Mouse (Mus musculus) erythroblast, adult 5-6 weeks (primary cell): Measurements from ENCODE around the gene March8. TPM values are rescaled to one million over a fixed set of nuclear protein-coding genes. Genes with fewer than 3 reads are reported as not detected.
A peak's percentile ranks its signal among the peaks of the same experiment; 100 is the strongest.

ENCODE experiments used
- ATAC-seq: replicated peaks from 2 replicates; pipeline ENCODE4 v1.8.0; 2016; ENCODE audit warnings: moderate number of reproducible peaks, mild to moderate bottlenecking, moderate TSS enrichment, inconsistent platforms; ENCODE audit not compliant: poor library complexity, low FRiP score, severe bottlenecking
- total RNA-seq, 2 experiments: library from RNA; stranded (forward) in 1 of 2; stranded (reverse) in 1 of 2; fragments of 150-400 nt in 1 of 2; fragments of 200-764, 138-1000 nt in 1 of 2; gene quantifications; 2 replicates each; pipeline versions ENCODE4 v1.2.3 to v1.2.4; 2015 to 2017; ENCODE audit warnings: low replicate concordance in 2 of 2

Gene March8
- total RNA-seq, 2 experiments from 2014 or later, result 546 to 1,003 TPM

DNA sequence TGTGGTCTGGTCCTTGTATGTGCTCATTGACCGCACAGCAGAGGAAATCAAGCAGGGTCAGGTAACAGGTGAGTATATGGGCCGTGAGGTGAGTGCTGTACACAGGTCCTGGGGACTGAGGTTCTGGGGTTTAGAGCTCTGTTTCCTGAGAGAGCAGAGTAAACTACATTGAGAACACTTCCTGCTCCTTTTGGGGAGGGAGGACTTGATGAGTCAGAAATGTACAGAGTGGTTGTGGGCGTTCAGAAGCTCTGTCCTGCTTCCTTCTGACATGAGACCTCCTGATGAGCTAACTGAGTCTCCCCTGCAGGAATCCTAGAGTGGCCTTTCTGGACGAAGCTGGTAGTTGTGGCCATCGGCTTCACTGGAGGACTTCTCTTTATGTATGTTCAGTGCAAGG lies 67.9 kb downstream of the March8 start:
- ATAC-seq, result no peak

DNA sequence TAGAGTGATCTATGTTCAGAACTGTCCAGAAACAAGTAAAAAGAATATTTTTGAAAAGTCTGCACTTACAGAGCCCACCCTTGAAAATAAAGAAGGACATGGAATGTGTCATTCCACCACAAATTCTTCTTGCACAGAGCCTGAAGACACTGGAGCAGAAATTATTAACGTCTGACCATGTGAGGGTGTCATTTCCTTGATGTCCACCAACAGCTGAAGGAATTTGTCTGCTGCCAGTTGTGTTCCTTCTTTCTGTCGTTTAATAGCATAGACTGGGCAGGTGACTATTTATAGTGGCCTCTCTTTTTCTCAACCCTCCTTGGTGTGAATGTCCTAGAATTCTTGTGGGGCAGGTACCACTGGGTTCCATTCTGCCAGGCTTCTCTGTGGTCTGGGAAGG lies 68.3 kb downstream of the March8 start:
- ATAC-seq, result no peak

GRCm38 (mm10) chr6:116406680-116407079 lies 68.9 kb downstream of the March8 start:
- no peak for ATAC-seq

DNA sequence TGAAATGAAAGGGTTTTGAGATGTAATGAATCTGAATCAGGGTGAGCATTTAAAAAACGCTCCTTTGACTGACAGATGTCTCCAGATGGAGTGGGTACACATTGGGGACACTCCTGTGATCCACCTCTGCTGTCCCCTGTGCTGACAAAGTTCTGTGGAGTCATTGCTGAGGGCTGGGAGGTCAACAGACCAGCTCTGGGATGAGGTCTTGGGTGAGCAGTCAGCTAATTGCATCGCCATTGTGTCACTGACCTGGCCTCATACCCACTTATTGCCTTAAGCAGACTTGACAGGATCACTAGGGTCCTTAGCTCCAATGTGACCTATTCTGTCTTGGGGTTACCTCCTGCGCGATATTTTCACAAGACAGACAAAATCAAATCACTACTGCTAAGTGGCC lies 69.4 kb downstream of the March8 start:
- ATAC-seq, result no peak

DNA sequence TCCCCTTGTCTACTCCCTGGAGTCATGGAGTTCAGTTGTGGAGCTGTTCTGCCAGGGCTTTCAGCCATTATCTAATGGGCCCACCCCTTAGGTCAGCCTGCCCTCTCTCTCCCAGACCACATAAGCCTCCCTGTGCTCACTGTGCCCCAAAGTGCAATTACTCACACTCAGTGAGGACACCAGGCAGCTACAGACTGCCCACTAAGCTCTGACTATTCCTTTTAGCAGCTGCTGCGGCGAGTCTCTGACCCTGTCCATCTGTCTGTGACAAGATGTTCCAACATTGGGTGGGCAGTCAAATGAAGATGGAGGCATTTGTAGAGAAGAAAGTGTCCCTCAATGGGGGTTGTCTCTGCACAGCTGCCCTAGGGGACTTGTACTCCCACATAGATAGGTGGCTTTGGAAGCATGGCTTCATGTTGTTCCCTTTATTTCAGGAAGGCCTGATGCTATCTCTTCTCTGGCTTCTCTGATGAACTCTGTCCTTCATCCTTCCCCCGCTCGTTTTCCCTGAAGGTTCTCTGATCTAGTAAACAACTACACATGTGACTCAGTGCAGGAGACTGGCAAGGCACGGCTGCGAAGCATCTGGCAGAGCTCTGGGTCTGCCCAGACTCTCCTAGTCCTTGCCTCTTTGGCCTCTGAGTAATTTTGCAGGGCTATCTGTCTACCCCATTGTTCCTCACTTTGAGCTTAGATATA lies 70.3 kb downstream of the March8 start:
- no peak for ATAC-seq

DNA sequence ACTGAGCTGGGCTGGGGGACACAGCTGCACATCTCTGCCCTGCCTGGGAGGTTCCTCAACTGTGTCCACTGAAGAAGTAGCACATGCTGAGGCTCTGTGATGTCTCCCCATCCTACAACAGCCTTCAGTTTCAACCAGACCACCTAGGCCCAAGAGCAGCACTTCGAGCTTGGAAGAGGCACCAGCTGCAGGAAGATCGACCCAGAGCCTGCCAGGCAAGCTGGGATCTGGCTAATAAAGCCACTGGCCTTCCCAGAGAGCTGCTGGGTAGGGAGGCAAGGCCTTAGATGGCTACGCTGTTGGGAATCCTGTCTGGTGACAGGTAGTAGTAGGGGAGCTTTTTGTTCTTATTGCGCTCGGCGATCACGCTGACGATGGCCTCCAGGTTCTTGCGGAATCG lies 72.6 kb downstream of the March8 start:
- no peak for ATAC-seq

DNA sequence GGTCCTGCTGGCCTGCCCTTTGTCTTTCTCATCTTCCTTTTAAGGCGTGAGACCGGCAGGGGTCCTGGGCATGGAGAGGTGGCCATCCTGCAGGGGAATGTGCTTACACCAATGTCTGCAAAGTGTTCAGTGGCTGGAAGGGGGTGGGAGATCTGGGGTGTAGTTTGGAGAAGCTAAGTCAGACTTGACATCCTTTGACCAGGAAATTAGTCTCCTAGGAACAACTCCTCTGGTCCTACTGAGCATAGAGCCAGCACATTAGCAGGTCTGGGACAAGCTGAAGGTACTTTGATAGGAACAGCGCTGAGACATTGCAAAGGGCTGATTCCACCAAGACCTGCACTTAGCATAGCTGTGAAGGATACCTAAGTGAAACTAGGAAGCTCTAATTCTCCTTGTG lies 73.9 kb downstream of the March8 start:
- no peak for ATAC-seq

GRCm38 (mm10) chr6:116412546-116413325 lies 74.9 kb downstream of the March8 start:
- ATAC-seq, result no peak

DNA sequence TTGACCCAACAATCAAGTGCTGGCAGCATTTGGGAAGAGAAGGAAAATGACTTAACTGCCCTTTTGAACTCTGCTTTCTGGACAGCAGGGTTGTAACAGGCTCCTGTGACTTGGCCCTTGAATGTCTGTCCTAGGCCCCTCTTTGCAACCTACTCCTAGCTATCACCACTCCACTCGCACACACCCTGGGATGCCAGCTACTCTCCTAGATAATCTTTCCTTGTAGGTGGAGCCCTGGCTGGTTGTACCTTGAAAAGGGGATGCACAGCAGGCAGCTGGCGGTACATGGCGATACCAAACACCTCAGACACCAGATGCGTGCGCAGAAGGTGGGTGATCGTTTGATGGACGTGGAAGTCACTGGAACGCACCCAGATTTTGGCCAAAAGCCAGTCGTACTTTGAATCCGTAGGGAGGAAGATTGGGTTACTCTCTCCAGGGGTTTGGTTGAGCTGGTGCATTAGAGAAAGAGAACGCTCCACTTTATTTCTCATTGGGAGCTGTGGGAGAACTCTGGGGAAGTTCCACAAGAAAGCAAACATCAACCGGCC lies 77.4 kb downstream of the March8 start:
- no peak for ATAC-seq

DNA sequence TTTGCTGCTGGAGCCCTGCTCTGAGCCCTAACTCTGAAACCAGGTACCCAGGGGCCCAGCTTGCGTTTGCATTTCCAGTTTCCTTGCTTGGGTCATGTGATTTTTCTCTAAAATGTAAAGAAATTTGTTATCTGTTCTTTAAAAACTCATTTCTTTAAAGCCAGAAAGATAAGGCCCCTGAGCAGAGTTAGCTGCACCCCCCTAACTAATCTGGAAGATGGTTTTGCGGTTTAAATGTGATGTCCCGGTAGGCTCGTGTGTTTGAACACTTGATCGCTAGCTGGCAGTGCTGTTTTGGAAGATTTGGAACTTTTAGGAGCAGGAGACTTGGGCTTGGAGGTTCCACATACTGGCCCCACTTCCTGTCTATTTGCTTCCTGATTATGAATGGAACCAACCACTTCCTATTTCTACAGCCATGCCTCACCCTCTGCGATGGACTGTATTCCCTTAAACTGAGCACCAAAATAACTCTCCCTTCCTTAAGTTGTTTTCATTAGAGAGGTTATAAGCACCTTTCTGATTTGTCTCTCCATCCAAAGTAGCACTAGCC lies 78.3 kb downstream of the March8 start:
- no peak for ATAC-seq

- peak; percentile 56 for ATAC-seq
Observed at GRCm38 (mm10) chr6:116417518-116418315, 79.9 kb downstream of the March8 start.

- ATAC-seq, result no peak
Observed at GRCm38 (mm10) chr6:116418487-116418886, 80.7 kb downstream of the March8 start.

- ATAC-seq, result no peak
Observed at GRCm38 (mm10) chr6:116419699-116420098, 81.9 kb downstream of the March8 start.

- no peak for ATAC-seq
Observed at GRCm38 (mm10) chr6:116420271-116420670, 82.4 kb downstream of the March8 start.

- no peak for ATAC-seq
Observed at GRCm38 (mm10) chr6:116422991-116423390, 85.2 kb downstream of the March8 start.

GRCm38 (mm10) chr6:116423664-116424063 lies 85.8 kb downstream of the March8 start:
- 0 out of 2 replicates have a peak, but pooled peaks have one; percentile 56 for ATAC-seq

DNA sequence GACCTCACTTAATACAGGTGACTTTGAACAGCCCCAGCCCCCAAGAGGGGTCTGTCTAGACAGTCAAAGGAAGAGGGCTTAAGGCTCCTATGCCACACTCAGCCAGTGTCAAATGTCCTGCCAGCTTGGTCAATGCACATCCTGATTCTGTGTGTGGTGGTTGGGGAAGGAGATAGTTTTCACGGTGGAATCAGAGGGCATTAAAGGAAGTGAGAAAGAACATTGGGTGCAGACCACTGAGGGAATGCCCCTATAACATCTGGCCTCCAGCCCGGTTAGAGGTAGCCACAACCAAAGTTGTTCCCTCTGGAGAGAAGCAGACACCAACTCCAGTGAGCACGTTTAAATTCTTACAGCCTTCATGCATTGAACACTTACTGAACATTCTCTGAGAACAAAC lies 89.7 kb downstream of the March8 start:
- ATAC-seq, result no peak

GRCm38 (mm10) chr6:116428282-116428681 lies 90.5 kb downstream of the March8 start:
- ATAC-seq, result no peak

- ATAC-seq, result no peak
Observed at GRCm38 (mm10) chr6:116438864-116439263, 101.0 kb downstream of the March8 start.

DNA sequence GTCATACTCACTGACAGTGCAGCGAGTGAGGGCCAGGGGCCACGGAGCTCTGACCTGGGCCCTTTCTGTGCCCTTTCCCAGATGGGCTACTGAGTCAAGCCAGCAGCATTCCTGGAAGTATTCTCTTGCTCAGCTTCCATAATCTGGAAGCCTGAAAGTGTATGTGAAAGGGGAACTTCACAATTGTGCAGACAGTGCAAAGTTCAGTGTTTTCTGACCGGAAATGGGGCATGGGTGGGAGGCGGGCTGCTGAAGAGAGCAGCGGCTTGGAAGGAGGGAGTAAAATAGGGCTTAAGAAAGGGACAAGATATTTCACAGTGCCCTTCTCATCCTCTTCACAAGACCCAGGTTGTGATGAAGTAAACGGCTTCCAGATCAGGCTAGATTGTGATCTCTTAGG lies 101.7 kb downstream of the March8 start:
- ATAC-seq, result no peak
